Mouse (Mus musculus) midbrain, postnatal 0 days (tissue): Measurements from ENCODE around the gene Gm20425. TPM values are rescaled to one million over a fixed set of nuclear protein-coding genes. Genes with fewer than 3 reads are reported as not detected.
A peak's percentile ranks its signal among the peaks of the same experiment; 100 is the strongest.

Source experiments
- ATAC-seq: fragments of 200-750 bp; cut with Nextera tagmentation; 2 replicates; pipeline ENCODE4 v1.8.0; 2017; ENCODE audit warnings: moderate number of reproducible peaks, mild to moderate bottlenecking, moderate TSS enrichment, moderate library complexity; ENCODE audit not compliant: low FRiP score
- DNase-seq: peaks from one replicate; pipeline ENCODE4 v3.0.0-alpha.2; 2015; ENCODE audit warnings: low spot score
- H3K27ac ChIP-seq: fragments of 300-500 bp; sonication (generic); 2 replicates; pipeline ENCODE4 v1.5.1; 2014; ENCODE audit warnings: low read depth, mild to moderate bottlenecking, low read length, mixed read lengths
- H3K27me3 ChIP-seq: fragments of 300-500 bp; sonication (generic); 2 replicates; pipeline ENCODE4 v1.6.1; 2014; ENCODE audit warnings: low read length, control low read depth, mixed read lengths; ENCODE audit not compliant: insufficient read depth
- H3K36me3 ChIP-seq: fragments of 300-500 bp; sonication (generic); 2 replicates; pipeline ENCODE4 v1.6.1; 2014; ENCODE audit warnings: low read length, control low read depth, mixed read lengths; ENCODE audit not compliant: insufficient read depth
- H3K4me1 ChIP-seq: fragments of 300-500 bp; sonication (generic); 2 replicates; pipeline ENCODE4 v1.6.1; 2014; ENCODE audit warnings: mild to moderate bottlenecking, control low read depth, antibody characterized with exemption, low read length, mixed read lengths; ENCODE audit not compliant: insufficient read depth
- H3K4me2 ChIP-seq: fragments of 300-500 bp; sonication (generic); 2 replicates; pipeline ENCODE4 v1.6.1; 2014; ENCODE audit warnings: low read depth, mild to moderate bottlenecking, low read length, mixed read lengths; ENCODE audit not compliant: poor library complexity, severe bottlenecking
- H3K4me3 ChIP-seq: fragments of 300-500 bp; sonication (generic); 2 replicates; pipeline ENCODE4 v1.5.1; 2014; ENCODE audit warnings: low read depth, mild to moderate bottlenecking, low read length, moderate library complexity
- H3K9ac ChIP-seq: fragments of 300-500 bp; sonication (generic); replicated peaks from 2 replicates; pipeline ENCODE4 v1.6.1; 2014; ENCODE audit warnings: mild to moderate bottlenecking, low read length, moderate library complexity, mixed read lengths; ENCODE audit not compliant: poor library complexity, severe bottlenecking
- H3K9me3 ChIP-seq: fragments of 300-500 bp; sonication (generic); 2 replicates; pipeline ENCODE4 v1.6.1; 2016; ENCODE audit warnings: low read length, control low read depth
- CTCF ChIP-seq: IDR thresholded peaks from 2 replicates; pipeline ENCODE4 v1.5.1; 2016; ENCODE audit warnings: antibody characterized with exemption, mild to moderate bottlenecking
- WGBS: fragments of 180-500 bp; shearing (Covaris S2); extraction: QIAGEN DNeasy Blood & Tissue Kit; methylation state at CpG from one replicate; pipeline ENCODE4 v1.1.7; 2014; 5-methylcytosine and 5-hydroxymethylcytosine counted together
- polyA plus RNA-seq: library from polyadenylated mRNA; unstranded; fragments of >200 nt; fragmentation: Nextera tagmentation; extraction: Ambion mirVana; gene quantifications from 2 replicates; pipeline ENCODE4 v1.2.1, GENCODE M21; 2015
- total RNA-seq: library from RNA; depleted of rRNA; stranded (reverse); fragments of >200 nt; gene quantifications from 2 replicates; pipeline ENCODE4 v1.2.3, GENCODE M21; 2014

The Gm20425 gene
- total and polyA plus RNA-seq, 2 experiments from 2014 or later = 4.5 TPM; not detected in 1

GRCm38 (mm10) chr9:103201561-103202260 is 28.4 kb downstream of the Gm20425 start, which contains the start of gene Srprb:
TSS of gene Srprb (minus strand) at chr9:103202137.
- Histone ChIP-seq H3K27ac (peak within 1 kb of the TSS; percentile 53; the same call in 1 of the 2 replicates), H3K27me3 (no peaks in the 10 kb centered on the region), H3K4me1 (no peaks in the 10 kb centered on the region), H3K4me3 (peak within 1 kb of the TSS; percentile 51), H3K9ac (peak within 1 kb of the TSS; percentile 44), H3K9me3 (no peaks in the 10 kb centered on the region), H3K4me2 (peak within 1 kb of the TSS; percentile 63), H3K36me3 (peaks cover 10% of the 10 kb centered on the region; the same call in 1 of the 2 replicates)
- no peak for TF ChIP-seq CTCF
- under 1% methylated on average over 45 of the region's 45 CpGs for WGBS
- peak; percentile 97 for ATAC-seq
- peak; percentile 96 for DNase-seq

- H3K27ac ChIP-seq = no peak overlapping the region
- no peak overlapping the region for H3K4me3 ChIP-seq
- 67% methylated on average over 4 of the region's 4 CpGs for WGBS
- TF ChIP-seq CTCF = no peak
- no peak overlapping the region for H3K9ac ChIP-seq
- ATAC-seq (no peak), DNase-seq (no peak)
- no peak overlapping the region for H3K4me2 ChIP-seq
- no peaks in the 10 kb centered on the region for H3K4me1 ChIP-seq
- H3K9me3 ChIP-seq = no peaks in the 10 kb centered on the region
- H3K36me3 ChIP-seq = peaks cover 18% of the 10 kb centered on the region
- no peaks in the 10 kb centered on the region for H3K27me3 ChIP-seq
These were observed 41.7 kb downstream of the Gm20425 start for GRCm38 (mm10) chr9:103188416-103188815.

GRCm38 (mm10) chr9:103186747-103187146 is 43.4 kb downstream of the Gm20425 start:
- Histone ChIP-seq H3K4me3 (no peak overlapping the region), H3K27me3 (no peaks in the 10 kb centered on the region), H3K4me1 (no peaks in the 10 kb centered on the region), H3K4me2 (no peak overlapping the region), H3K9ac (no peak overlapping the region), H3K27ac (no peak overlapping the region), H3K9me3 (no peaks in the 10 kb centered on the region), H3K36me3 (peaks cover 16% of the 10 kb centered on the region)
- ATAC-seq (no peak), DNase-seq (peak; percentile 63)
- no peak for TF ChIP-seq CTCF
- WGBS = 61% methylated on average over 9 of the region's 9 CpGs

DNA sequence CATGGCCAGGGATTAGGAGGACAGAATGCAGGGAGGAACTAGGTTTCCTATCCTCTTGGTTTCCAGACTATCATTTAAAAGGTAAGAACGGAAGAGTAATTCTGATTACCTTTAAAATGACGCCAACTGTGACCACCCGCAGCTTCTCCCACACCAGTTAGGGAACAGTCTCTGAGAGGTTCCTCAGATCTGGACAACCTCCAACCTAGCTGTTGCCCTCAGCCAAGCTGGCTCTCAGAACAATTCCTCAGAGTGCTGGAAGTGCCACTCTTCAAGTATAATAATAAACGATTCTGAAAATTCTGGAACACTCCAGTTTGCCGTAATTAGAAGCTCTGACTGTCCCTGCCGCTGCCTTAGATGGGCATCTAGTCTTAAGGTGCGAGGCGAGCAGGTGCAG is 44.2 kb downstream of the Gm20425 start:
- Histone ChIP-seq H3K4me2 (no peak overlapping the region), H3K27me3 (no peaks in the 10 kb centered on the region), H3K4me1 (no peaks in the 10 kb centered on the region), H3K9ac (no peak overlapping the region), H3K27ac (no peak overlapping the region), H3K9me3 (no peaks in the 10 kb centered on the region), H3K4me3 (no peak overlapping the region), H3K36me3 (peaks cover 16% of the 10 kb centered on the region)
- 90% methylated on average over 8 of the region's 8 CpGs for WGBS
- DNase-seq = no peak
- no peak for ATAC-seq
- TF ChIP-seq CTCF = no peak

GRCm38 (mm10) chr9:103184855-103185254 is 45.3 kb downstream of the Gm20425 start:
- no peaks in the 10 kb centered on the region for H3K4me1 ChIP-seq
- H3K27ac ChIP-seq = no peak overlapping the region
- no peak for TF ChIP-seq CTCF
- no peak overlapping the region for H3K4me2 ChIP-seq
- H3K4me3 ChIP-seq = no peak overlapping the region
- no peak overlapping the region for H3K9ac ChIP-seq
- no peaks in the 10 kb centered on the region for H3K9me3 ChIP-seq
- peaks cover 10% of the 10 kb centered on the region for H3K36me3 ChIP-seq
- no peaks in the 10 kb centered on the region for H3K27me3 ChIP-seq
- DNase-seq (no peak), ATAC-seq (no peak)
- 74% methylated on average over 4 of the region's 4 CpGs for WGBS

GRCm38 (mm10) chr9:103181886-103182285 is 48.2 kb downstream of the Gm20425 start:
- WGBS = 85% methylated on average over 8 of the region's 8 CpGs
- Histone ChIP-seq H3K9ac (no peak overlapping the region), H3K4me2 (no peak overlapping the region), H3K9me3 (no peaks in the 10 kb centered on the region), H3K27ac (no peak overlapping the region), H3K4me1 (no peaks in the 10 kb centered on the region), H3K36me3 (peaks cover 19% of the 10 kb centered on the region), H3K27me3 (no peaks in the 10 kb centered on the region), H3K4me3 (no peak overlapping the region)
- TF ChIP-seq CTCF = no peak
- DNase-seq (no peak), ATAC-seq (no peak)
